Mouse (Mus musculus) myocyte (in vitro differentiated cells): ENCODE measurements at regions not wholly inside any gene's neighbourhood (a gene's known extent, or its start where the extent isn't known, plus 50 kb on each side); places are given as distances from the start of the nearest gene placed in this dataset.

Source experiments
- CEBPB ChIP-seq: IDR thresholded peaks from 2 replicates; pipeline ENCODE4 v1.6.1; 2011; ENCODE audit warnings: mild to moderate bottlenecking, moderate library complexity; ENCODE audit not compliant: poor library complexity, insufficient read depth, severe bottlenecking
- E2F4 ChIP-seq: IDR thresholded peaks from one replicate; pipeline ENCODE4 v1.6.1; 2011; ENCODE audit warnings: mild to moderate bottlenecking, control low read depth, moderate library complexity; ENCODE audit not compliant: insufficient read depth
- MAX ChIP-seq: IDR thresholded peaks from one replicate; pipeline ENCODE4 v1.6.1; 2011; ENCODE audit warnings: low read depth, mild to moderate bottlenecking, control low read depth
- MYOD1 ChIP-seq, 3 experiments: IDR thresholded peaks; one replicate each; pipeline ENCODE4 v1.6.1; 2011; ENCODE audit warnings: control low read depth in 2 of 3, low read depth in 2 of 3, mild to moderate bottlenecking in 2 of 3, moderate library complexity in 1 of 3; ENCODE audit not compliant: insufficient read length in 2 of 3, control insufficient read depth in 1 of 3
- MYOG ChIP-seq, 3 experiments: IDR thresholded peaks; one replicate each; pipeline ENCODE4 v1.6.1; 2011; ENCODE audit warnings: control low read depth in 2 of 3, low read depth in 2 of 3, mild to moderate bottlenecking in 2 of 3; ENCODE audit not compliant: insufficient read length in 2 of 3, control insufficient read depth in 1 of 3, insufficient read depth in 1 of 3
- POLR2A ChIP-seq: IDR thresholded peaks from one replicate; pipeline ENCODE4 v1.6.1; 2011; ENCODE audit warnings: low read depth, mild to moderate bottlenecking, control low read depth, moderate library complexity; ENCODE audit not compliant: insufficient read length
- POLR2AphosphoS2 ChIP-seq: IDR thresholded peaks from one replicate; pipeline ENCODE4 v1.6.1; 2011; ENCODE audit warnings: low read depth, control low read depth; ENCODE audit not compliant: insufficient read length
- SRF ChIP-seq: IDR thresholded peaks from one replicate; pipeline ENCODE4 v1.6.1; 2011; ENCODE audit warnings: low read depth; ENCODE audit not compliant: control insufficient read depth, insufficient read length
- TCF12 ChIP-seq: IDR thresholded peaks from one replicate; pipeline ENCODE4 v1.6.1; 2011; ENCODE audit warnings: mild to moderate bottlenecking, control low read depth; ENCODE audit not compliant: poor library complexity, insufficient read depth, severe bottlenecking
- USF1 ChIP-seq: IDR thresholded peaks from one replicate; pipeline ENCODE4 v1.6.1; 2011; ENCODE audit warnings: low read depth, mild to moderate bottlenecking, control low read depth, moderate library complexity

DNA sequence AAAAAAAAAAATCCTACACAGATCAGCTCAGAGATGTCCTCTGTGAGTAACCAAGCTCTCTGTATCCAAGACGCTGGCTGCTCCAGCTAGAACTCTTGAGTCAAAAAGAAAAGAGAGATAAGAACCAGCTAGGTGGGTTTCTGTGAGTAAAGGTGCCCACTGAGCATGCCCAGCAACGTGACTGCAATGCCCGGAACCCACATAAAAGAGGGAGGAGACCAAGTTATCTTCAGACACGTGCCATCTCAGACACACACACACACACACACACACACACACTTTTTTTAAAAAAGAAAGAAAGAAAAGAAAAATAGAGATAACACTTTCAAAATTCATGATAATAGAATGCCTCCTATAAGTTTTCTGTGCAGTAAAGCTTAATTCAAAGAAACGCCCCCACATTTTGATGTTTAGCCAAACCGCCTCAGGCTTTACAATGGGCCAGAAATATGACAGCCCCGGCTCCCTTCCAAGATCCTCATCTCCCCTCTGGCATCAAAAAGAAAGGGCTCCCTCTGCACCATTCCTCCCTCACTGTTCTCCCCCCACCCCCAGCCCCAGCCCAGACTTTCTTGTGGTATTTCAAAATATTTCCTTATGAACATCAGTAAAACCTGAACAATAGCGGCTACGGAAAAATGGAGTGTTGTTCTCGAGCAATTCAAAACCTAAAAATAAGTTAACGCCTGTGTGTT is 124.8 kb downstream of the Sp3 start:
- TF ChIP-seq MYOG (IDR thresholded peaks at IDR 0.05; ENCODE audit: control insufficient read depth in 1 of 3, insufficient read depth in 1 of 3, insufficient read length in 2 of 3, low read depth in 2 of 3), result no peak
- TF ChIP-seq POLR2A, result no peak
- no peak for TF ChIP-seq POLR2AphosphoS2
- TF ChIP-seq MAX, result no peak
- no peak for TF ChIP-seq MYOD1 (IDR thresholded peaks at IDR 0.05; ENCODE audit: control insufficient read depth in 1 of 3, insufficient read length in 2 of 3, low read depth in 2 of 3)
- TF ChIP-seq TCF12, result no peak
- TF ChIP-seq E2F4, result no peak
- TF ChIP-seq USF1, result no peak
- no peak for TF ChIP-seq CEBPB
- TF ChIP-seq SRF, result no peak
